Mouse (Mus musculus): ENCODE data around the gene Chek2. TPM values are rescaled to one million over a fixed set of nuclear protein-coding genes. Genes with fewer than 3 reads are reported as not detected.
"Not testable (repeated sequence)": the region's sequence is repeated elsewhere in the genome, so short reads cannot be mapped to it uniquely, and the experiment has no call there.

Gene Chek2
- polyA plus RNA-seq, 1 experiment, result 0.50 TPM

- peak; percentile 96 for TF ChIP-seq GATA1 (IDR thresholded peaks at IDR 0.05; ENCODE audit: low read length)
- peak; percentile 92 for TF ChIP-seq TAL1 (IDR thresholded peaks at IDR 0.05; ENCODE audit: low read length)
- no peaks in the 10 kb centered on the region for H3K9me3 ChIP-seq (ENCODE audit: control insufficient read depth, low read length)
- peak overlapping the region; percentile 100 for H3K4me3 ChIP-seq (replicated peaks)
- H3K4me1 ChIP-seq (ENCODE audit: control insufficient read depth), result peaks cover 64% of the 10 kb centered on the region
- peaks cover 62% of the 10 kb centered on the region for H3K36me3 ChIP-seq (ENCODE audit: control insufficient read depth)
- no peaks in the 10 kb centered on the region for H3K27me3 ChIP-seq (ENCODE audit: control insufficient read depth)
Measured at GRCm38 (mm10) chr5:110835959-110836358, 3.8 kb upstream of the Chek2 start.

- H3K4me1 ChIP-seq (ENCODE audit: control insufficient read depth), result peaks cover 76% of the 10 kb centered on the region
- peak overlapping the region; percentile 100 for H3K4me3 ChIP-seq (replicated peaks)
- not testable (repeated sequence) for H3K27me3 ChIP-seq (ENCODE audit: control insufficient read depth); H3K9me3 ChIP-seq (ENCODE audit: control insufficient read depth, low read length)
- H3K36me3 ChIP-seq (ENCODE audit: control insufficient read depth), result peaks cover 62% of the 10 kb centered on the region
Measured at GRCm38 (mm10) chr5:110838016-110838415, 1.8 kb upstream of the Chek2 start.

GRCm38 (mm10) chr5:110839038-110839677 is 621 bp upstream of the Chek2 start:
- Histone ChIP-seq H3K4me1 (ENCODE audit: control insufficient read depth) (peaks cover 71% of the 10 kb centered on the region), H3K4me3 (replicated peaks) (peak overlapping the region; percentile 100), H3K9me3 (ENCODE audit: control insufficient read depth, low read length) (no peaks in the 10 kb centered on the region), H3K36me3 (ENCODE audit: control insufficient read depth) (peaks cover 62% of the 10 kb centered on the region), H3K27me3 (ENCODE audit: control insufficient read depth) (no peaks in the 10 kb centered on the region)
- TF ChIP-seq TAL1 (IDR thresholded peaks at IDR 0.05; ENCODE audit: low read length) (no peak), GATA1 (IDR thresholded peaks at IDR 0.05; ENCODE audit: low read length) (peak; percentile 56)

- peaks cover 64% of the 10 kb centered on the region for H3K36me3 ChIP-seq (ENCODE audit: control insufficient read depth)
- no peaks in the 10 kb centered on the region for H3K27me3 ChIP-seq (ENCODE audit: control insufficient read depth)
- no peaks in the 10 kb centered on the region for H3K9me3 ChIP-seq (ENCODE audit: control insufficient read depth, low read length)
- H3K4me3 ChIP-seq (replicated peaks), result peak overlapping the region; percentile 100
- peaks cover 62% of the 10 kb centered on the region for H3K4me1 ChIP-seq (ENCODE audit: control insufficient read depth)
- TF ChIP-seq TAL1 (IDR thresholded peaks at IDR 0.05; ENCODE audit: low read length) (no peak), GATA1 (IDR thresholded peaks at IDR 0.05; ENCODE audit: low read length) (no peak)
Measured at GRCm38 (mm10) chr5:110840465-110840864, 686 bp downstream of the Chek2 start.

- Histone ChIP-seq H3K9me3 (ENCODE audit: control insufficient read depth, low read length) (no peaks in the 10 kb centered on the region), H3K27me3 (ENCODE audit: control insufficient read depth) (no peaks in the 10 kb centered on the region), H3K36me3 (ENCODE audit: control insufficient read depth) (peaks cover 68% of the 10 kb centered on the region), H3K4me3 (replicated peaks) (peak overlapping the region; percentile 100), H3K4me1 (ENCODE audit: control insufficient read depth) (peaks cover 57% of the 10 kb centered on the region)
- TF ChIP-seq GATA1 (IDR thresholded peaks at IDR 0.05; ENCODE audit: low read length), result no peak
- TF ChIP-seq TAL1 (IDR thresholded peaks at IDR 0.05; ENCODE audit: low read length), result no peak
Measured at GRCm38 (mm10) chr5:110841046-110841862, 1.5 kb downstream of the Chek2 start.

- Histone ChIP-seq H3K36me3 (ENCODE audit: control insufficient read depth) (peaks cover 98% of the 10 kb centered on the region), H3K9me3 (ENCODE audit: control insufficient read depth, low read length) (no peaks in the 10 kb centered on the region)
- TF ChIP-seq GATA1 (IDR thresholded peaks at IDR 0.05; ENCODE audit: low read length), result no peak
- TF ChIP-seq TAL1 (IDR thresholded peaks at IDR 0.05; ENCODE audit: low read length), result no peak
Measured at GRCm38 (mm10) chr5:110852990-110853389, 13.2 kb downstream of the Chek2 start.

GRCm38 (mm10) chr5:110857091-110857490 is 17.3 kb downstream of the Chek2 start:
- no peaks in the 10 kb centered on the region for H3K9me3 ChIP-seq (ENCODE audit: control insufficient read depth, low read length)
- H3K4me3 ChIP-seq (replicated peaks), result no peak overlapping the region
- no peak for TF ChIP-seq GATA1 (IDR thresholded peaks at IDR 0.05; ENCODE audit: low read length)
- TF ChIP-seq TAL1 (IDR thresholded peaks at IDR 0.05; ENCODE audit: low read length), result no peak
- H3K4me1 ChIP-seq (ENCODE audit: control insufficient read depth), result no peaks in the 10 kb centered on the region; the same call in 1 of the 2 replicates
- peaks cover 97% of the 10 kb centered on the region for H3K36me3 ChIP-seq (ENCODE audit: control insufficient read depth)
- H3K27me3 ChIP-seq (ENCODE audit: control insufficient read depth), result no peaks in the 10 kb centered on the region

More at GRCm38 (mm10) chr5:110852990-110853389, 13.2 kb downstream of the Chek2 start:
- H3K27me3 ChIP-seq (ENCODE audit: control insufficient read depth), result no peaks in the 10 kb centered on the region
- no peak overlapping the region for H3K4me3 ChIP-seq (replicated peaks)
- H3K4me1 ChIP-seq (ENCODE audit: control insufficient read depth), result peaks cover 3% of the 10 kb centered on the region; the same call in 1 of the 2 replicates

GRCm38 (mm10) chr5:110859013-110859650 is 19.4 kb downstream of the Chek2 start:
- Histone ChIP-seq H3K4me3 (replicated peaks) (no peak overlapping the region), H3K9me3 (ENCODE audit: control insufficient read depth, low read length) (no peaks in the 10 kb centered on the region), H3K36me3 (ENCODE audit: control insufficient read depth) (peaks cover 98% of the 10 kb centered on the region), H3K4me1 (ENCODE audit: control insufficient read depth) (no peaks in the 10 kb centered on the region; the same call in 1 of the 2 replicates), H3K27me3 (ENCODE audit: control insufficient read depth) (no peaks in the 10 kb centered on the region)
- TF ChIP-seq GATA1 (IDR thresholded peaks at IDR 0.05; ENCODE audit: low read length) (no peak), TAL1 (IDR thresholded peaks at IDR 0.05; ENCODE audit: low read length) (no peak)

- Histone ChIP-seq H3K9me3 (ENCODE audit: control insufficient read depth, low read length) (no peaks in the 10 kb centered on the region), H3K36me3 (ENCODE audit: control insufficient read depth) (peaks cover 98% of the 10 kb centered on the region), H3K4me3 (replicated peaks) (no peak overlapping the region), H3K27me3 (ENCODE audit: control insufficient read depth) (no peaks in the 10 kb centered on the region), H3K4me1 (ENCODE audit: control insufficient read depth) (no peaks in the 10 kb centered on the region; the same call in 1 of the 2 replicates)
- TF ChIP-seq TAL1 (IDR thresholded peaks at IDR 0.05; ENCODE audit: low read length) (no peak), GATA1 (IDR thresholded peaks at IDR 0.05; ENCODE audit: low read length) (no peak)
Measured at GRCm38 (mm10) chr5:110860445-110860844, 20.7 kb downstream of the Chek2 start.
